Comparison of ENCODE assay signal across 8 mouse cellular contexts in the genomic region with DNA sequence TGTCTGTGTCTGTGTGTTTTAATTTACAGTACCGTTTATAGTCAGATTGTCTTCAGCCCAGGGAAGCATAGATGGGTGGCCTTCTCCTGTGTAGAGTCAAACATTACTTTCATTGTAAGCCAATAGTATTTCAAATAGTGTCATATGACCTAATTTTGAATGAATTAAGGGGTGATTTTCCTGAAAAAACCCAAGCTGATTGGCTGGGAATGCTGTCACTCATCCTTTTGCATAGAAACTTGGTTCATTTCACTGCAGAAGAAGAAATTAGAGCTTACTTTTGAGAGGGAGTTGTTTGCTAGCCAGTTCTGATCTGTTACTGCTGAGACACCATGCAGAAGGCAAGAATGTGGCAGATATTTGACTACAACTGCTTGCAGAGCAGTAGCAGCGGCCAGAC. TPM values are rescaled to one million over a fixed set of nuclear protein-coding genes. Genes with fewer than 3 reads are reported as not detected.
DNase-seq lines count a peak whose midpoint lies in the region.
"Had no signal": no experiment of that assay in that cellular context is flagged by ENCODE, and none has a peak within 500 bp of the region (broad histone marks: within the 10 kb centered on the region; RNA-seq: fewer than 3 reads in every experiment).

No protein-coding gene starts in this region.

- intact Hi-C loops in gastrocnemius, postnatal 36 days (cut with DNase I) = no loop called here

- peak; percentile 24 for DNase-seq in layer of hippocampus, adult 11-12 months (ENCODE audit: low spot score)
- no peak for DNase-seq in layer of hippocampus, adult 9-10 months (ENCODE audit: low spot score)
- DNase-seq in ES-CJ7 (ENCODE audit: low read depth, low spot score) (peak; percentile 32), R1 (ENCODE audit: low read depth, low spot score) (peak; percentile 73)
- DNase-seq in layer of hippocampus, postnatal 10 days (ENCODE audit: low spot score in 2 of 2) = peak; percentile 39 to 48
- no peak for DNase-seq in ovary, adult 18-20 months (ENCODE audit: low spot score)
- DNase-seq in gastrocnemius, postnatal 36 days = no peak
- DNase-seq: gastrocnemius, postnatal 10 days had no signal

RNA-seq across cellular contexts. Expression of a gene that starts 32.8 kb away (rescaled TPM):
- 10 to 100 TPM; 46.4 to 48.2 TPM for total RNA-seq in layer of hippocampus, postnatal 10 days (2021)
- 1 to 10 TPM; 7.4 to 9.4 TPM for total RNA-seq in gastrocnemius, postnatal 36 days (2021)

Comparison
In these comparisons a context has a peak if more than half of its experiments do, and no peak if none do; other contexts are left out.
1. DNase-seq: peak in layer of hippocampus, adult 11-12 months (single experiment), ES-CJ7 (single experiment), R1 (single experiment) and layer of hippocampus, postnatal 10 days (2 of 2); none in layer of hippocampus, adult 9-10 months (single experiment), ovary, adult 18-20 months (single experiment) and gastrocnemius, postnatal 36 days (0 of 2).
2. RNA of a gene that starts 32.8 kb away (total RNA-seq): 46.4 to 48.2 TPM in layer of hippocampus, postnatal 10 days; 7.4 to 9.4 TPM in gastrocnemius, postnatal 36 days; every median in the first group is over 4 times any median in the second.